Mouse (Mus musculus): Measurements from ENCODE around the gene Lrrc45.

The Lrrc45 gene

GRCm38 (mm10) chr11:120703696-120704454, 9.8 kb upstream of the Lrrc45 start:
- no peak for DNase-seq (ENCODE audit: low read depth)

GRCm38 (mm10) chr11:120704486-120705325, 9.0 kb upstream of the Lrrc45 start:
- no peak for DNase-seq (ENCODE audit: low read depth)

- no peak for DNase-seq (ENCODE audit: low read depth)
Measured at GRCm38 (mm10) chr11:120706120-120706519, 7.6 kb upstream of the Lrrc45 start.

GRCm38 (mm10) chr11:120707225-120707624, 6.5 kb upstream of the Lrrc45 start:
- no peak for DNase-seq (ENCODE audit: low read depth)

- no peak for DNase-seq (ENCODE audit: low read depth)
Measured at GRCm38 (mm10) chr11:120707969-120708368, 5.8 kb upstream of the Lrrc45 start.

GRCm38 (mm10) chr11:120709551-120709950, 4.2 kb upstream of the Lrrc45 start:
- no peak for DNase-seq (ENCODE audit: low read depth)

- DNase-seq (ENCODE audit: low read depth): no peak
Measured at GRCm38 (mm10) chr11:120710672-120711071, 3.1 kb upstream of the Lrrc45 start.

GRCm38 (mm10) chr11:120711980-120712604, 1.6 kb upstream of the Lrrc45 start:
- no peak for DNase-seq (ENCODE audit: low read depth)

GRCm38 (mm10) chr11:120712771-120713568, 755 bp upstream of the Lrrc45 start:
- peak; percentile 84 for DNase-seq (ENCODE audit: low read depth)

- no peak for DNase-seq (ENCODE audit: low read depth)
Measured at GRCm38 (mm10) chr11:120714546-120714945, 821 bp downstream of the Lrrc45 start.

GRCm38 (mm10) chr11:120715131-120715530, 1.4 kb downstream of the Lrrc45 start:
- DNase-seq (ENCODE audit: low read depth): no peak

GRCm38 (mm10) chr11:120719242-120719641, 5.5 kb downstream of the Lrrc45 start:
- DNase-seq (ENCODE audit: low read depth): no peak

GRCm38 (mm10) chr11:120719841-120720376, 6.2 kb downstream of the Lrrc45 start:
- no peak for DNase-seq (ENCODE audit: low read depth)

- peak; percentile 76 for DNase-seq (ENCODE audit: low read depth)
Measured at GRCm38 (mm10) chr11:120720450-120720849, 6.7 kb downstream of the Lrrc45 start.

- DNase-seq (ENCODE audit: low read depth): no peak
Measured at GRCm38 (mm10) chr11:120721124-120722066, 7.7 kb downstream of the Lrrc45 start, which contains the start of gene Rac3. Rac3 (plus strand) TSS chr11:120721470.

GRCm38 (mm10) chr11:120722067-120722630, 8.4 kb downstream of the Lrrc45 start:
- DNase-seq (ENCODE audit: low read depth): no peak

GRCm38 (mm10) chr11:120722761-120723382, 9.1 kb downstream of the Lrrc45 start:
- DNase-seq (ENCODE audit: low read depth): no peak

GRCm38 (mm10) chr11:120723509-120723908, 9.8 kb downstream of the Lrrc45 start:
- no peak for DNase-seq (ENCODE audit: low read depth)
